Mouse (Mus musculus) testis, postnatal 14 days (tissue): ENCODE results near the gene Hectd3.

Experiments
- DNase-seq: peaks from one replicate; pipeline ENCODE4 v3.0.0; 2021; ENCODE audit warnings: low spot score

Gene Hectd3

GRCm38 (mm10) chr4:116995131-116995797, at the start of gene Hectd3:
Hectd3 (plus strand) TSS chr4:116995317.
- peak; percentile 72 for DNase-seq

GRCm38 (mm10) chr4:116951642-116952041, 43.5 kb upstream of the Hectd3 start:
- DNase-seq, result no peak

GRCm38 (mm10) chr4:116954951-116955350, 40.2 kb upstream of the Hectd3 start:
- no peak for DNase-seq

- DNase-seq, result no peak
These were observed 18.6 kb upstream of the Hectd3 start for GRCm38 (mm10) chr4:116976503-116976902.

GRCm38 (mm10) chr4:116985681-116986080, 9.4 kb upstream of the Hectd3 start:
- no peak for DNase-seq

GRCm38 (mm10) chr4:116986400-116987121, 8.6 kb upstream of the Hectd3 start:
- DNase-seq, result peak; percentile 61

- no peak for DNase-seq
These were observed 8.0 kb upstream of the Hectd3 start for GRCm38 (mm10) chr4:116987122-116987456.

GRCm38 (mm10) chr4:116989731-116990130, 5.4 kb upstream of the Hectd3 start:
- no peak for DNase-seq

GRCm38 (mm10) chr4:116991366-116991765, 3.8 kb upstream of the Hectd3 start:
- DNase-seq, result no peak

GRCm38 (mm10) chr4:116993672-116994621, 1.2 kb upstream of the Hectd3 start, which contains the start of gene Urod:
Urod (minus strand) TSS chr4:116994413.
- DNase-seq, result peak; percentile 96

GRCm38 (mm10) chr4:116995798-116996135, 650 bp downstream of the Hectd3 start:
- peak; percentile 59 for DNase-seq

GRCm38 (mm10) chr4:116999513-117000154, 4.5 kb downstream of the Hectd3 start:
- DNase-seq, result no peak

GRCm38 (mm10) chr4:117001957-117002356, 6.8 kb downstream of the Hectd3 start:
- DNase-seq, result no peak

GRCm38 (mm10) chr4:117002543-117003521, 7.7 kb downstream of the Hectd3 start:
- DNase-seq, result peak; percentile 64

GRCm38 (mm10) chr4:117004649-117005048, 9.5 kb downstream of the Hectd3 start:
- no peak for DNase-seq

GRCm38 (mm10) chr4:117005611-117006400, 10.7 kb downstream of the Hectd3 start:
- no peak for DNase-seq

- DNase-seq, result no peak
These were observed 11.9 kb downstream of the Hectd3 start for GRCm38 (mm10) chr4:117007058-117007457.

GRCm38 (mm10) chr4:117010231-117010630, 15.1 kb downstream of the Hectd3 start:
- no peak for DNase-seq

GRCm38 (mm10) chr4:117013596-117013995, 18.5 kb downstream of the Hectd3 start:
- no peak for DNase-seq

- DNase-seq, result no peak
These were observed 19.8 kb downstream of the Hectd3 start for GRCm38 (mm10) chr4:117014901-117015415.
